Mouse (Mus musculus) hindbrain, postnatal 0 days (tissue): Measurements from ENCODE around the gene Oit1. TPM values are rescaled to one million over a fixed set of nuclear protein-coding genes. Genes with fewer than 3 reads are reported as not detected.

Experiments
- ATAC-seq: fragments of 200-750 bp; cut with Nextera tagmentation; 2 replicates; pipeline ENCODE4 v1.8.0; 2017; ENCODE audit warnings: mild to moderate bottlenecking, moderate TSS enrichment, moderate library complexity
- DNase-seq: peaks from one replicate; pipeline ENCODE4 v3.0.0-alpha.2; 2015; ENCODE audit warnings: low spot score
- H3K27ac ChIP-seq: fragments of 300-500 bp; sonication (generic); 2 replicates; pipeline ENCODE4 v1.5.1; 2014; ENCODE audit warnings: mild to moderate bottlenecking
- H3K27me3 ChIP-seq: fragments of 300-500 bp; sonication (generic); 2 replicates; pipeline ENCODE4 v1.6.1; 2014; ENCODE audit warnings: low read length, mixed read lengths; ENCODE audit not compliant: insufficient read depth
- H3K36me3 ChIP-seq: fragments of 300-500 bp; sonication (generic); 2 replicates; pipeline ENCODE4 v1.6.1; 2014; ENCODE audit warnings: low read length, mixed read lengths; ENCODE audit not compliant: insufficient read depth
- H3K4me1 ChIP-seq: fragments of 300-500 bp; sonication (generic); 2 replicates; pipeline ENCODE4 v1.6.1; 2014; ENCODE audit warnings: antibody characterized with exemption, low read length, mixed read lengths; ENCODE audit not compliant: insufficient read depth
- H3K4me2 ChIP-seq: fragments of 300-500 bp; sonication (generic); 2 replicates; pipeline ENCODE4 v1.6.1; 2014; ENCODE audit warnings: low read depth, mild to moderate bottlenecking, low read length, moderate library complexity, mixed read lengths
- H3K4me3 ChIP-seq: fragments of 300-500 bp; sonication (generic); 2 replicates; pipeline ENCODE4 v1.5.1; 2014; ENCODE audit warnings: low read length
- H3K9ac ChIP-seq: fragments of 300-500 bp; sonication (generic); replicated peaks from 2 replicates; pipeline ENCODE4 v1.6.1; 2014; ENCODE audit warnings: mild to moderate bottlenecking, low read length, moderate library complexity, mixed read lengths
- H3K9me3 ChIP-seq: fragments of 300-500 bp; sonication (generic); 2 replicates; pipeline ENCODE4 v1.6.1; 2016; ENCODE audit warnings: low read length, mixed read lengths
- CTCF ChIP-seq: IDR thresholded peaks from 2 replicates; pipeline ENCODE4 v1.5.1; 2016; ENCODE audit warnings: antibody characterized with exemption, control low read depth, low read depth
- WGBS: fragments of 180-500 bp; shearing (Covaris S2); extraction: QIAGEN DNeasy Blood & Tissue Kit; methylation state at CpG from one replicate; pipeline ENCODE4 v1.1.7; 2014; 5-methylcytosine and 5-hydroxymethylcytosine counted together
- polyA plus RNA-seq: library from polyadenylated mRNA; unstranded; fragments of >200 nt; fragmentation: Nextera tagmentation; extraction: Ambion mirVana; gene quantifications from 2 replicates; pipeline ENCODE4 v1.2.1, GENCODE M21; 2015
- total RNA-seq: library from RNA; depleted of rRNA; stranded (reverse); fragments of >200 nt; gene quantifications from 2 replicates; pipeline ENCODE4 v1.2.3, GENCODE M21; 2014

The Oit1 gene
- total and polyA plus RNA-seq, 2 experiments from 2014 or later = 0.15 TPM; not detected in 1

DNA sequence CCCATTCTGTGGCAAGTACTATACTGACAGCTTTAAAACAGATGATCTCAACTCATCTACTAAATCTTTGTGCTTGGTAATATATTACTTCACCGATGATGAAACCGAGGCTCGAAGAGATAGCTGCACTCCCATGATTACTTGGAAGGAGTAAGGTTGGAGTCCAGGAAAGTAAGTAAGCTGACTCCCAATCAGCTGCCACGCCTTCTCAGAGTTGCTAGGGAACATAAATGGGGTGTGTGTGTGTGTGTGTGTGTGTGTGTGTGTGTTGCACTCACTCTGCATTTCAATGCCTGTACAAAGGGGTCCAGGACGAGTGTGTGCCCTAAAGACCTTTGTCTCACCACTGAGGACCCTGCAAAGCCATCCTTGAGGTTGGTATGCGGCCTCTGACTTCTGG lies 12.7 kb downstream of the Oit1 start:
- no peak overlapping the region for H3K4me3 ChIP-seq
- WGBS = 75% methylated on average over 6 of the region's 6 CpGs

DNA sequence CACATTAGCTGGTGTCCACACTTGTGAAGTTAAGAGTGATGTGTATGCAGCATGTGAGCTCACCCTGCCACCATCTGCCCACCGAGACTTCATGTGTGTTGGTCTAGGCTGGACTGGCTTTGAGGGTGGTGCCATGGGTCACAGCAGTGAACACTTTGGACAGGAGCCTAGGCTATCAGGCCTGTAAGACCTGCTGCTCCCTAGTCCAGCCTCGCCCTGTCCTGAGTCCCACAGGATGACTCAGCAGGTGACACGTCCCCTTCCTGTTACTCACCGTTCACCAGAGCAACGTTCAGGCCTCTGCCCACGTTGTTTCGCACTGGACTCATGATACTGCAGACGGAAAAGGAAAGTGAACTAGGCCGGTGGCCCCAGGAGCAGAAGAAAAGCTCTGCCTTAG lies 21.7 kb downstream of the Oit1 start:
- Histone ChIP-seq H3K9me3 (no peaks in the 10 kb centered on the region), H3K4me1 (no peaks in the 10 kb centered on the region), H3K27ac (no peak overlapping the region), H3K27me3 (no peaks in the 10 kb centered on the region), H3K4me2 (no peak overlapping the region), H3K9ac (no peak overlapping the region), H3K4me3 (no peak overlapping the region), H3K36me3 (no peaks in the 10 kb centered on the region)
- no peak for DNase-seq
- ATAC-seq = no peak
- 86% methylated on average over 9 of the region's 9 CpGs for WGBS
- TF ChIP-seq CTCF = no peak

More for the DNA sequence above, 12.7 kb downstream of the Oit1 start:
- ATAC-seq (no peak), DNase-seq (no peak)
- H3K9ac ChIP-seq = no peak overlapping the region
- H3K27me3 ChIP-seq = no peaks in the 10 kb centered on the region
- no peak for TF ChIP-seq CTCF
- peaks cover 10% of the 10 kb centered on the region; the same call in 1 of the 2 replicates for H3K4me1 ChIP-seq
- no peak overlapping the region for H3K27ac ChIP-seq
- H3K9me3 ChIP-seq = no peaks in the 10 kb centered on the region
- H3K36me3 ChIP-seq = no peaks in the 10 kb centered on the region
- no peak overlapping the region for H3K4me2 ChIP-seq

DNA sequence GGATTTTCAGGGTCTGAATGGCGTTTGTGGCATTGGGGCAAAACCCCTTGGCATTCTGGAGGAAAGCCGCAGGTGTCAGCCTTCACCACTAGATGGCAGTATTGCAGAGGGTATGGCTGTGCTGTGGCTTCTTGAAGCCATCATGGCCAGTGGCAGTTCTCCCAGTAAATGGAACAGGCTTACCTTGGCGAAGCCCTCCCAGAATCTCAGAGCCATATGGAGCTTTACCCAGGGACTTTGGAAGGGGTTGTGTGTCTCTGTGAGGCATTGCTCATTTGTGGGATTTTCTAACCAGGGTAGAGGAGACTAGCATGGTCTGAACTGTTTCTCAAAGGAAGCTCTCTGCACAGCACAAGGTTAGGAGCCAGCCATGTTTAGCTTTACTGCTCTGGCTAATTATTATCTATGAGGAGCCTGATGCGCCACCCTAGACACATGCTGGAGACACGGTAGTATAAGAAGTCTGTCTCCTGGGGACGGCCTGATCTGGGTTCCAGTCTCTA lies 22.5 kb downstream of the Oit1 start:
- ATAC-seq (peak; percentile 88), DNase-seq (peak; percentile 93)
- 37% methylated on average over 6 of the region's 6 CpGs for WGBS
- Histone ChIP-seq H3K9me3 (no peaks in the 10 kb centered on the region), H3K4me1 (no peaks in the 10 kb centered on the region), H3K27me3 (no peaks in the 10 kb centered on the region), H3K36me3 (no peaks in the 10 kb centered on the region), H3K4me3 (no peak overlapping the region), H3K4me2 (no peak overlapping the region), H3K27ac (peak overlapping the region; percentile 26; the same call in 1 of the 2 replicates), H3K9ac (no peak overlapping the region)
- TF ChIP-seq CTCF = peak; percentile 98

DNA sequence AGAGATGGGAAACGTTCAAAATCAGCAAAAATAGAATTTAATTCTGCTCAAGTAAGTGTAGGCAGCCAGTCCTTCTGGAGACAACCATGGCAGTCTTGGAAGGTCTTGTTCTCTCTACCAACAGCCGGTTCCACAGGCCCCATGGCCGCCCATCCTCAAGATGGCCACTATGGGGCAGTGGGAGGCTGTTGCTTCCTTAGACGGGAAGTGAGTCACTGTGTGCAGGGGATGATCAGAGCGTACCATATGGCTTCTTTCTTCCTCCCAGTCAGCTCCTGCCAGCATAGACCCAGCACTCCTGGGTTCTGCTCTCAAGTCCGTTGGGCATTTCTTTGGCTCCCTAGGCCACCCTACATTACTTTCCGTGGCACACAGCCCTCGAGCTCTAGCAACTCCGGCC lies 29.6 kb downstream of the Oit1 start:
- TF ChIP-seq CTCF = peak; percentile 35
- ATAC-seq = no peak
- no peak for DNase-seq
- Histone ChIP-seq H3K4me2 (no peak overlapping the region), H3K36me3 (no peaks in the 10 kb centered on the region), H3K4me1 (no peaks in the 10 kb centered on the region), H3K9me3 (no peaks in the 10 kb centered on the region), H3K4me3 (no peak overlapping the region), H3K27me3 (no peaks in the 10 kb centered on the region), H3K9ac (no peak overlapping the region), H3K27ac (no peak overlapping the region)
- WGBS = 79% methylated on average over 9 of the region's 9 CpGs

DNA sequence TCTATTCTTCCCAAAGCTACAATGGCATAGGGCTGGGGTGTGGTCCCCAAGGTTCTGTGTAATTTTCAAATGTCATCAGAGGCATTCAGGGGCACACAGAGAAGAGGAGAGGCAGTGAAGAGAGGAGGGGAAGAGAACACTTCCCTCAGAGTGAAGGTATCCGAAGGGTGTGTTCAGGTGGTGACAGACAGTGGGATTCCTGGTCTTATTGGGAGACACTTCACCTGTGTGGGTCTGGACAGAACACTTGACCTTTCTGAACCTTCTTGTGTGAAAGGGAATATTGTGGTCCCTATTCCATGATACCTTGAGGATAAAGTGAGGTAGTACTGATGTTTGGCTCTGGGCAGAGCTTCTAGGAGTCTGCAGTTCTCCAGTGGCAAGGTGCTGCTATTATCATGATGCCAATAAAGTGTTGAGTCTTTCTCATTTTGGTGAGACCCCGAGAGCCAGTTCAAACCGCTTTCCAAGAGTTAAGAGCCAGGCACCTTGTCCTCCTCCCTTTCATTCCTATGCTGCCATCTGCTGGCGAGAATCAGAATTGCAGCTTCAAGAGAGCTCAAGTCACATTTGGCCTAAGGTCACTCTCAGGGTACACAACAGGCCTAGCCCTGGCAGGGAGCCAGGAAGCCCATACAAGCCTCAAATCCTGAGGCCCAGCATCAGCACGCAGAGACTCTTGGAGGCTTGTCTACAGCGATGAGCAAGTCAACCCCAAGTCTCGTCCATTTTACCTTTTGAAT lies 32.1 kb downstream of the Oit1 start:
- DNase-seq = peak; percentile 87
- 22% methylated on average over 7 of the region's 7 CpGs for WGBS

DNA sequence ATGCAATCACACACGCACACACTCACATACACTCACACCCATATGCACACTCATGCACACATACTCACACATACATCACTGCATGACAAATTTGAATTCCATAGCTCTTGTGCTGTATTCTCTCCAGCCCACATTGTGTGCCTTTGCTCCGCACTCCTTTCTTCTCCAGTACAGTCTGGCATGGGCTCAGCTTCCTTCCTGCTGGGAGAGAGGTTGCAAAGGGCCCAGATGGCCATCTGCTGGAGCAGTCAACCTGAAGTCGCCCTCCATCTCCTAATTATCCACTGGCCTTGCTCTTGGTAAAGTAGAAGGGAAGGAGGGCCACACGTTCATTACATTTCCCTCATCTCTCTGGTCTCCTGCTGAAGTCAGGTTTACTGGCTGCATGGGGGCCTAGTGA lies 33.0 kb downstream of the Oit1 start:
- 58% methylated on average over 4 of the region's 4 CpGs for WGBS
- Histone ChIP-seq H3K4me3 (no peak overlapping the region), H3K27ac (no peak overlapping the region), H3K4me2 (no peak overlapping the region), H3K4me1 (no peaks in the 10 kb centered on the region), H3K36me3 (no peaks in the 10 kb centered on the region), H3K9ac (no peak overlapping the region), H3K9me3 (no peaks in the 10 kb centered on the region), H3K27me3 (no peaks in the 10 kb centered on the region)
- DNase-seq = no peak
- no peak for TF ChIP-seq CTCF
- ATAC-seq = no peak

More for the DNA sequence above, 32.1 kb downstream of the Oit1 start:
- H3K4me3 ChIP-seq = no peak overlapping the region
- H3K4me1 ChIP-seq = no peaks in the 10 kb centered on the region
- H3K9ac ChIP-seq = no peak overlapping the region
- no peak overlapping the region for H3K27ac ChIP-seq
- no peaks in the 10 kb centered on the region for H3K27me3 ChIP-seq
- H3K4me2 ChIP-seq = no peak overlapping the region
- no peaks in the 10 kb centered on the region for H3K9me3 ChIP-seq
- ATAC-seq = peak; percentile 53
- H3K36me3 ChIP-seq = no peaks in the 10 kb centered on the region
- peak; percentile 99 for TF ChIP-seq CTCF

DNA sequence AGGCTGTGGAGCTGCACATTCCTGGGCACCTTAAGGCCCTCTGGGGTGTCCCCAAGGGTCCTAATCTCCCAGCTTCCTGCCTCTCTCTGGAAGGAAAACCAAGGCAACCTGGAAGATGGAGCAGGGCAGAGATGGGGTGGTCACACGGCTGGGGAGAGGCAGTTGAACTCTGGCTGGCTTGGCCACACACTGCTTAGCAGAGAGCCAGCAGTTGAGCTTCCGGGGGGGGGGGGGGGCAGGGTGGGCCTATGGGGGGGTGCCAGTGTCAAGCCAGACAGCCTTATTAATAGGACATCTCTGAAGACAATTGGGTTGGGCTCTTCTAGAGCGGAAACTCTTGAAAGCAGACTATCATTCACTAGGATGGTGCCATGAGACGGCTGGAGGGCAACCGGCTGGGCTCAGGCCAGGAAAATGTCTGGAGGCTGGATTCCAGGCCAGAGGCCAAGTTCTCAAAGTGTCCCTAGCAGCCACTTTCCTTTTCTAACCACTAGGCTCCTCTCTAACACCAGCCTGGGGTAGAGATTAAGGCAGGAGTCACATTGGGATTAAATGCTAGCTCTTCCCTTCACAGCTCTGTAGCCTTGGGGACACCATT lies 35.9 kb downstream of the Oit1 start:
- H3K4me3 ChIP-seq = no peak overlapping the region
- ATAC-seq (peak; percentile 75), DNase-seq (peak; percentile 65)
- H3K9me3 ChIP-seq = no peaks in the 10 kb centered on the region
- no peaks in the 10 kb centered on the region for H3K36me3 ChIP-seq
- no peaks in the 10 kb centered on the region for H3K4me1 ChIP-seq
- peak; percentile 21; the same call in 1 of the 2 replicates for TF ChIP-seq CTCF
- no peak overlapping the region for H3K4me2 ChIP-seq
- no peak overlapping the region for H3K27ac ChIP-seq
- H3K27me3 ChIP-seq = no peaks in the 10 kb centered on the region
- H3K9ac ChIP-seq = no peak overlapping the region
- WGBS = 43% methylated on average over 5 of the region's 5 CpGs
